Mouse (Mus musculus) stomach, postnatal 0 days (tissue): ENCODE measurements around the gene Klrb1c. TPM values are rescaled to one million over a fixed set of nuclear protein-coding genes. Genes with fewer than 3 reads are reported as not detected.
A peak's percentile ranks its signal among the peaks of the same experiment; 100 is the strongest.
"Not testable (repeated sequence)": the region's sequence is repeated elsewhere in the genome, so short reads cannot be mapped to it uniquely, and the experiment has no call there.

Experiments used
- ATAC-seq: fragments of 200-750 bp; cut with Nextera tagmentation; 2 replicates; pipeline ENCODE4 v1.8.0; 2017; ENCODE audit not compliant: low FRiP score, low TSS enrichment
- DNase-seq: peaks from one replicate; pipeline ENCODE4 v3.0.0-alpha.2; 2016; ENCODE audit warnings: low spot score
- H3K27ac ChIP-seq: fragments of 300-500 bp; sonication (generic); replicated peaks from 2 replicates; pipeline ENCODE4 v1.5.1; 2014; ENCODE audit warnings: mild to moderate bottlenecking, control low read depth
- H3K27me3 ChIP-seq: fragments of 300-500 bp; sonication (generic); 2 replicates; pipeline ENCODE4 v1.6.1; 2014; ENCODE audit warnings: low read length; ENCODE audit not compliant: control insufficient read depth, insufficient read depth
- H3K36me3 ChIP-seq: fragments of 300-500 bp; sonication (generic); 2 replicates; pipeline ENCODE4 v1.6.1; 2014; ENCODE audit warnings: low read length, mixed read lengths; ENCODE audit not compliant: control insufficient read depth, insufficient read depth
- H3K4me1 ChIP-seq: fragments of 300-500 bp; sonication (generic); replicated peaks from 2 replicates; pipeline ENCODE4 v1.6.1; 2014; ENCODE audit warnings: antibody characterized with exemption; ENCODE audit not compliant: control insufficient read depth, insufficient read depth
- H3K4me2 ChIP-seq: fragments of 300-500 bp; sonication (generic); replicated peaks from 2 replicates; pipeline ENCODE4 v1.6.1; 2014; ENCODE audit warnings: low read depth, mild to moderate bottlenecking, control low read depth, moderate library complexity
- H3K4me3 ChIP-seq: fragments of 300-500 bp; sonication (generic); 2 replicates; pipeline ENCODE4 v1.5.1; 2014; ENCODE audit warnings: low read depth, low read length, control low read depth
- H3K9ac ChIP-seq: fragments of 300-500 bp; sonication (generic); 2 replicates; pipeline ENCODE4 v1.6.1; 2014; ENCODE audit warnings: mild to moderate bottlenecking, low read length, control low read depth, mixed read lengths
- H3K9me3 ChIP-seq: fragments of 300-500 bp; sonication (generic); 2 replicates; pipeline ENCODE4 v1.6.1; 2016; ENCODE audit warnings: low read length; ENCODE audit not compliant: control insufficient read depth
- CTCF ChIP-seq: IDR thresholded peaks from 2 replicates; pipeline ENCODE4 v1.5.1; 2016; ENCODE audit warnings: antibody characterized with exemption, low read depth, mild to moderate bottlenecking, moderate library complexity
- EP300 ChIP-seq: optimal IDR thresholded peaks from 2 replicates; pipeline ENCODE3; 2016; ENCODE audit warnings: antibody characterized with exemption
- WGBS: fragments of 180-500 bp; shearing (Covaris S2); extraction: QIAGEN DNeasy Blood & Tissue Kit; methylation state at CpG from one replicate; pipeline ENCODE4 v1.1.7; 2014; 5-methylcytosine and 5-hydroxymethylcytosine counted together
- polyA plus RNA-seq: library from polyadenylated mRNA; unstranded; fragments of >200 nt; fragmentation: Nextera tagmentation; extraction: Ambion mirVana; gene quantifications from 2 replicates; pipeline ENCODE4 v1.2.1, GENCODE M21; 2015

Klrb1c gene
- polyA plus RNA-seq, 1 experiment from 2014 or later, result 0.07 TPM

- not testable (repeated sequence) for H3K27me3 ChIP-seq, H3K4me1 ChIP-seq, H3K9me3 ChIP-seq, H3K36me3 ChIP-seq
- Histone ChIP-seq H3K9ac (peak overlapping the region; percentile 67), H3K4me2 (peak overlapping the region; percentile 48), H3K4me3 (peak overlapping the region; percentile 61), H3K27ac (peak overlapping the region; percentile 92)
- WGBS, result under 1% methylated on average over 46 of the region's 49 CpGs
- peak; percentile 78 for ATAC-seq
- peak; percentile 82 for TF ChIP-seq CTCF
- peak; percentile 94 for DNase-seq
Measured at GRCm38 (mm10) chr6:128799144-128799895, 10.3 kb upstream of the Klrb1c start.

- H3K9me3 ChIP-seq, H3K36me3 ChIP-seq, H3K4me1 ChIP-seq, H3K27me3 ChIP-seq: not testable (repeated sequence)
- H3K9ac ChIP-seq, result peak overlapping the region; percentile 66
- ATAC-seq (peak; percentile 39), DNase-seq (peak; percentile 80)
- WGBS, result under 1% methylated on average over 20 of the region's 20 CpGs
- peak overlapping the region; percentile 92 for H3K27ac ChIP-seq
- peak overlapping the region; percentile 47 for H3K4me2 ChIP-seq
- H3K4me3 ChIP-seq, result peak overlapping the region; percentile 61
Measured at GRCm38 (mm10) chr6:128798772-128799143, 9.7 kb upstream of the Klrb1c start.

GRCm38 (mm10) chr6:128797936-128798771, 9.1 kb upstream of the Klrb1c start:
- H3K4me2 ChIP-seq, result peak overlapping the region; percentile 9
- ATAC-seq, result no peak
- peak; percentile 50 for DNase-seq
- peak overlapping the region; percentile 61 for H3K4me3 ChIP-seq
- TF ChIP-seq EP300 (no peak), CTCF (no peak)
- H3K27me3 ChIP-seq, result no peaks in the 10 kb centered on the region
- H3K9me3 ChIP-seq, result no peaks in the 10 kb centered on the region
- no peaks in the 10 kb centered on the region for H3K4me1 ChIP-seq
- no peaks in the 10 kb centered on the region for H3K36me3 ChIP-seq
- WGBS, result 20% methylated on average over 15 of the region's 15 CpGs
- peak overlapping the region; percentile 8 for H3K27ac ChIP-seq
- no peak overlapping the region for H3K9ac ChIP-seq

- Histone ChIP-seq H3K4me3 (no peak overlapping the region), H3K4me1 (no peaks in the 10 kb centered on the region), H3K27ac (peak overlapping the region; percentile 8; the same call in 1 of the 2 replicates), H3K4me2 (no peak overlapping the region), H3K9ac (no peak overlapping the region), H3K36me3 (no peaks in the 10 kb centered on the region), H3K9me3 (no peaks in the 10 kb centered on the region), H3K27me3 (no peaks in the 10 kb centered on the region)
- 73% methylated on average over 12 of the region's 12 CpGs for WGBS
- ATAC-seq (no peak), DNase-seq (no peak)
- TF ChIP-seq CTCF (no peak), EP300 (no peak)
Measured at GRCm38 (mm10) chr6:128797185-128797905, 8.3 kb upstream of the Klrb1c start.

- Histone ChIP-seq H3K27ac (no peak overlapping the region), H3K9ac (no peak overlapping the region), H3K9me3 (no peaks in the 10 kb centered on the region), H3K4me1 (no peaks in the 10 kb centered on the region), H3K27me3 (no peaks in the 10 kb centered on the region), H3K4me3 (no peak overlapping the region), H3K4me2 (no peak overlapping the region), H3K36me3 (no peaks in the 10 kb centered on the region)
- ATAC-seq, result no peak
- TF ChIP-seq CTCF (no peak), EP300 (no peak)
- no peak for DNase-seq
- 71% methylated on average over 8 of the region's 8 CpGs for WGBS
Measured at GRCm38 (mm10) chr6:128796321-128796955, 7.4 kb upstream of the Klrb1c start.
